Mouse (Mus musculus) hindbrain, embryonic 11.5 days (tissue): ENCODE results near the gene Rhox3f. TPM values are rescaled to one million over a fixed set of nuclear protein-coding genes. Genes with fewer than 3 reads are reported as not detected.
"Not testable (repeated sequence)": the region's sequence is repeated elsewhere in the genome, so short reads cannot be mapped to it uniquely, and the experiment has no call there.

ENCODE experiments used
- ATAC-seq: fragments of 200-750 bp; cut with Nextera tagmentation; 2 replicates; pipeline ENCODE4 v1.8.0; 2017; ENCODE audit warnings: mild to moderate bottlenecking, moderate TSS enrichment, moderate library complexity; ENCODE audit not compliant: low FRiP score
- DNase-seq: peaks from one replicate; pipeline ENCODE4 v3.0.0-alpha.2; 2015; ENCODE audit warnings: low spot score
- H3K27ac ChIP-seq: fragments of 300-500 bp; sonication (generic); 2 replicates; pipeline ENCODE4 v1.5.1; 2014; ENCODE audit warnings: mild to moderate bottlenecking, low read depth, low read length
- H3K27me3 ChIP-seq: fragments of 300-500 bp; sonication (generic); 2 replicates; pipeline ENCODE4 v1.6.1; 2014; ENCODE audit warnings: mild to moderate bottlenecking, low read length, moderate library complexity, mixed read lengths; ENCODE audit not compliant: control insufficient read depth, insufficient read depth
- H3K36me3 ChIP-seq: fragments of 300-500 bp; sonication (generic); 2 replicates; pipeline ENCODE4 v1.6.1; 2014; ENCODE audit warnings: mild to moderate bottlenecking, low read length, moderate library complexity, mixed read lengths; ENCODE audit not compliant: control insufficient read depth, insufficient read depth
- H3K4me1 ChIP-seq: fragments of 300-500 bp; sonication (generic); replicated peaks from 2 replicates; pipeline ENCODE4 v1.6.1; 2014; ENCODE audit warnings: low read length, mixed read lengths; ENCODE audit not compliant: control insufficient read depth, insufficient read depth
- H3K4me2 ChIP-seq: fragments of 300-500 bp; sonication (generic); replicated peaks from 2 replicates; pipeline ENCODE4 v1.6.1; 2014; ENCODE audit warnings: mild to moderate bottlenecking, low read depth, low read length
- H3K4me3 ChIP-seq: fragments of 300-500 bp; sonication (generic); 2 replicates; pipeline ENCODE4 v1.5.1; 2014; ENCODE audit warnings: low read depth, low read length
- H3K9ac ChIP-seq: fragments of 300-500 bp; sonication (generic); 2 replicates; pipeline ENCODE4 v1.6.1; 2014; ENCODE audit warnings: low read depth, low read length
- H3K9me3 ChIP-seq: fragments of 300-500 bp; sonication (generic); 2 replicates; pipeline ENCODE4 v1.6.1; 2016; ENCODE audit warnings: low read length; ENCODE audit not compliant: control insufficient read depth
- WGBS: fragments of 180-500 bp; shearing (Covaris S2); extraction: QIAGEN DNeasy Blood & Tissue Kit; methylation state at CpG from one replicate; pipeline ENCODE4 v1.1.7; 2014; 5-methylcytosine and 5-hydroxymethylcytosine counted together
- polyA plus RNA-seq: library from polyadenylated mRNA; unstranded; fragments of >200 nt; fragmentation: Nextera tagmentation; extraction: Ambion mirVana; gene quantifications from 2 replicates; pipeline ENCODE4 v1.2.1, GENCODE M21; 2014

Rhox3f gene
- not detected in 2 replicates for polyA plus RNA-seq

DNA sequence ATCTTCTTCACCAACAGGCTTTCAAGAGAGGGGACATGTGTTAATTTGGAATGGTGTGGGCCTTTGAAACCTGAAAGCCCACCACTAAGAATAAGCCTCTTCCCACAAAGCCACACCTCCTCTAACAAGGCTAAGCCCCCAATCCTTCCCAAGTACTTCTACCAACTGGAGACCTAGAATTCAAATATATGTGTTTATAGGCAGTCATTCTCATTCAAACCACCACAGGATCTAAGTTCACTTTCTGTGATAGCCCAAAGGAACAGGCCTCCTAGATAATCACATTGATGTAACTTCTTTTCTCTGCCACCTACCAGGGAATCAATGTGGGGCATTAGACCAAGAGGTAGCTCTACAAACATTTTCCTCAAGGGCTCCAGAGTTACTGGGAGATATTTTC lies at the start of gene Rhox3f:
Gene Rhox3f (plus strand): TSS at position 301 of the 400 bp plus-strand sequence.
- not testable (repeated sequence) for H3K4me2 ChIP-seq, H3K36me3 ChIP-seq, ATAC-seq, H3K27ac ChIP-seq, H3K4me1 ChIP-seq, H3K27me3 ChIP-seq, H3K9ac ChIP-seq, H3K9me3 ChIP-seq, H3K4me3 ChIP-seq, DNase-seq

DNA sequence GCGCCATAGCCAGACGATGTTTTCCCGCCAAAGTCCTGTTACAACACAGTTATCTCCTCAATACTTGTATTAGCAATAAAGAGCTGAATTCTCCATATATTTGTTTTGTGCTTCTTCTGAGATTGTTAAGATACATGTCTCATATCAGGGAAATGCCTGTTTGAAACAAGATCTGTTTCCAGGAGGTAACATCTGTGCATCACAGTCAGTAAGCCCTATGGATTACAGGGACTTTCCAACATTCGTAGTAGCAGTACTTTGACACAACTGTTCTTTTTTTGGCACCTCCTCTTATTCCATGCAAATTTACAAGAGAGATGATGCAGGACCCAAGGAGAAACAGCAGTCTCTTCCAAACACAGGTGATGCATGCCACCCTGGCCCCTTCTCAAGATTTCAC lies 39.1 kb upstream of the Rhox3f start, which contains the start of gene Rhox3e:
Gene Rhox3e (plus strand): TSS at position 301 of the 400 bp plus-strand sequence.
- not testable (repeated sequence) for H3K4me3 ChIP-seq, H3K4me1 ChIP-seq, H3K36me3 ChIP-seq, DNase-seq, H3K27ac ChIP-seq, ATAC-seq, H3K4me2 ChIP-seq, H3K9ac ChIP-seq, H3K27me3 ChIP-seq, H3K9me3 ChIP-seq
- no CpG with 5 or more reads among the region's 4 CpGs for WGBS

- H3K4me1 ChIP-seq, H3K9ac ChIP-seq, DNase-seq, H3K27ac ChIP-seq, H3K4me2 ChIP-seq, H3K36me3 ChIP-seq, H3K27me3 ChIP-seq, H3K9me3 ChIP-seq, H3K4me3 ChIP-seq, ATAC-seq: not testable (repeated sequence)
- 100% methylated on average over 3 of the region's 18 CpGs for WGBS
Observed at GRCm38 (mm10) chrX:37557112-37557511, 23.7 kb upstream of the Rhox3f start, which contains the start of gene Rhox4e. TSS of gene Rhox4e (plus strand) at chrX:37557412.

- H3K27ac ChIP-seq, H3K9me3 ChIP-seq, H3K27me3 ChIP-seq, DNase-seq, H3K36me3 ChIP-seq, ATAC-seq, H3K4me2 ChIP-seq, H3K9ac ChIP-seq, H3K4me3 ChIP-seq, H3K4me1 ChIP-seq: not testable (repeated sequence)
- 95% methylated on average over 7 of the region's 8 CpGs for WGBS
Observed at GRCm38 (mm10) chrX:37571105-37571504, 9.7 kb upstream of the Rhox3f start, which contains the start of gene Rhox2f. TSS of gene Rhox2f (plus strand) at chrX:37571405.

- 58% methylated on average over 2 of the region's 2 CpGs for WGBS
- not testable (repeated sequence) for DNase-seq, ATAC-seq
Observed at GRCm38 (mm10) chrX:37572638-37573037, 8.2 kb upstream of the Rhox3f start.

GRCm38 (mm10) chrX:37607604-37608003 lies 26.8 kb downstream of the Rhox3f start, which contains the start of gene Rhox4f:
TSS of gene Rhox4f (minus strand) at chrX:37607704.
- DNase-seq, H3K36me3 ChIP-seq, H3K27me3 ChIP-seq, H3K4me1 ChIP-seq, ATAC-seq, H3K9me3 ChIP-seq, H3K9ac ChIP-seq, H3K27ac ChIP-seq, H3K4me2 ChIP-seq, H3K4me3 ChIP-seq: not testable (repeated sequence)
- WGBS, result 93% methylated on average over 12 of the region's 19 CpGs

More at GRCm38 (mm10) chrX:37572638-37573037, 8.2 kb upstream of the Rhox3f start:
- H3K4me1 ChIP-seq, H3K27ac ChIP-seq, H3K27me3 ChIP-seq, H3K4me2 ChIP-seq, H3K4me3 ChIP-seq, H3K9ac ChIP-seq, H3K9me3 ChIP-seq, H3K36me3 ChIP-seq: not testable (repeated sequence)

GRCm38 (mm10) chrX:37628512-37628911 lies 47.7 kb downstream of the Rhox3f start, which contains the start of gene Rhox3g:
TSS of gene Rhox3g (minus strand) at chrX:37628612.
- not testable (repeated sequence) for H3K9me3 ChIP-seq, H3K27ac ChIP-seq, H3K27me3 ChIP-seq, ATAC-seq, H3K4me3 ChIP-seq, H3K4me2 ChIP-seq, H3K4me1 ChIP-seq, H3K36me3 ChIP-seq, DNase-seq, H3K9ac ChIP-seq
- WGBS, result 92% methylated on average over 2 of the region's 2 CpGs

Other genes with a start within 250 kb of the Rhox3f start
- gene Rhox3a2, start 201.0 kb upstream of the Rhox3f start, polyA plus RNA-seq, result not detected in 2 replicates
- 4.2 TPM in 2 replicates for gene Rhox4a2, start 190.1 kb upstream of the Rhox3f start, polyA plus RNA-seq
- 0.85 TPM in 1 of 2 replicates, not detected in the other for gene Rhox2b, start 168.9 kb upstream of the Rhox3f start, polyA plus RNA-seq
- gene Rhox4b, start 148.5 kb upstream of the Rhox3f start, polyA plus RNA-seq, result 0.91 and 1.5 TPM in 2 replicates
- 2.4 and 4.1 TPM in 2 replicates for gene Rhox2c, start 127.3 kb upstream of the Rhox3f start, polyA plus RNA-seq
- not detected in 2 replicates for gene Rhox3c, start 122.4 kb upstream of the Rhox3f start, polyA plus RNA-seq
- gene Rhox4c, start 100.7 kb upstream of the Rhox3f start, polyA plus RNA-seq, result 0.37 TPM in 1 of 2 replicates, not detected in the other
- 0.43 TPM in 1 of 2 replicates, not detected in the other for gene Rhox2d, start 87.6 kb upstream of the Rhox3f start, polyA plus RNA-seq
- 0.21 TPM in 1 of 2 replicates, not detected in the other for gene Rhox4d, start 66.6 kb upstream of the Rhox3f start, polyA plus RNA-seq
- 0.25 and 0.85 TPM in 2 replicates for gene Rhox2e, start 50.5 kb upstream of the Rhox3f start, polyA plus RNA-seq
- not detected in 2 replicates for gene Rhox3e, start 39.0 kb upstream of the Rhox3f start, polyA plus RNA-seq
- not detected in 2 replicates for gene Rhox4e, start 23.6 kb upstream of the Rhox3f start, polyA plus RNA-seq
- gene Rhox2f, start 9.6 kb upstream of the Rhox3f start, polyA plus RNA-seq, result 0.31 and 0.89 TPM in 2 replicates
- gene Rhox4f, start 26.7 kb downstream of the Rhox3f start, polyA plus RNA-seq, result 0.46 TPM in 1 of 2 replicates, not detected in the other
- not detected in 2 replicates for gene Rhox3g, start 47.6 kb downstream of the Rhox3f start, polyA plus RNA-seq
- not detected in 2 replicates for gene Rhox2g, start 62.5 kb downstream of the Rhox3f start, polyA plus RNA-seq
- gene Rhox4g, start 70.3 kb downstream of the Rhox3f start, polyA plus RNA-seq, result not detected in 2 replicates
- not detected in 2 replicates for gene Rhox3h, start 87.8 kb downstream of the Rhox3f start, polyA plus RNA-seq
- gene Rhox2h, start 92.3 kb downstream of the Rhox3f start, polyA plus RNA-seq, result not detected in 2 replicates
- gene Rhox5, start 223.8 kb downstream of the Rhox3f start, polyA plus RNA-seq, result 0.82 and 1.4 TPM in 2 replicates
- gene Rhox6, start 245.9 kb downstream of the Rhox3f start, polyA plus RNA-seq, result not detected in 2 replicates